Mouse (Mus musculus): ENCODE results near the gene Zbtb42.

- TF ChIP-seq POLR2A (IDR thresholded peaks at IDR 0.05; ENCODE audit: borderline replicate concordance, extremely low read depth, insufficient read depth, insufficient read length, poor library complexity, severe bottlenecking), result no peak
- no peak for TF ChIP-seq CTCF (IDR thresholded peaks at IDR 0.05; ENCODE audit: borderline replicate concordance, extremely low read depth, insufficient read depth, insufficient read length)
Observed at GRCm38 (mm10) chr12:112677943-112678554, 579 bp upstream of the Zbtb42 start.

Measured in brain, embryonic 14.5 days (tissue).